Mouse (Mus musculus) brain, embryonic 14.5 days (tissue): ENCODE measurements around the gene Senp1. TPM values are rescaled to one million over a fixed set of nuclear protein-coding genes. Genes with fewer than 3 reads are reported as not detected.

Experiments used
- DNase-seq: peaks from one replicate; pipeline ENCODE4 v3.0.0-alpha.2; 2011; ENCODE audit warnings: low read depth
- CTCF ChIP-seq: fragments of 200-500 bp; IDR thresholded peaks from 2 replicates; pipeline ENCODE4 v1.5.1; 2012; ENCODE audit warnings: inconsistent platforms, mild to moderate bottlenecking, moderate library complexity, borderline replicate concordance; ENCODE audit not compliant: insufficient read depth, insufficient read length; ENCODE audit errors: extremely low read depth
- POLR2A ChIP-seq: fragments of 200-500 bp; IDR thresholded peaks from 2 replicates; pipeline ENCODE4 v1.6.1; 2012; ENCODE audit warnings: mild to moderate bottlenecking, inconsistent platforms, borderline replicate concordance; ENCODE audit not compliant: poor library complexity, insufficient read depth, insufficient read length, severe bottlenecking; ENCODE audit errors: extremely low read depth
- polyA plus RNA-seq: library from polyadenylated mRNA; depleted of rRNA; stranded (reverse); fragments of >200 nt; gene quantifications from 2 replicates; pipeline ENCODE4 v1.2.3, GENCODE M21; 2012

Gene Senp1
- polyA plus RNA-seq, 1 experiment: 25.3 TPM

- no peak for TF ChIP-seq POLR2A
- DNase-seq: no peak
Measured at GRCm38 (mm10) chr15:98042508-98042907, 51.0 kb downstream of the Senp1 start.

DNA sequence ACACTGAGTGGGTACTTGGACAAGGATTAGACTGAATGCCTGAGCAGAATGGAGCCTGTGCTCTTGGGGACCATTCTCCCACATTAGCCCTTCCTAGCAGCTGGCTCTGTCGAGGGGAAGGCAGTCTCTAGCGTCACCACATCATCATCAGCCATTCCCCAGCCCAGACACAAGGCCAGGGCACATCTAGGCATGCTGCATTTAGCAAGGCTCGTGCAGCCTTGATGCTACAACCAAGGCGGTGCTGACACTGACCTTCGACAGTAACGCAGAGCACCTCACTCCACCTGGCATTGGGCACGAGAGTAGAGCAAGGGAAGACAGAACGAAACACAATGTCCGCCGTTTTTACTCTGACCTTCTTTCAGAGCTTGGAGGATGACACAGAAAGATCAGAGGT lies 53.9 kb downstream of the Senp1 start:
- DNase-seq: no peak

GRCm38 (mm10) chr15:98036578-98036977 lies 57.0 kb downstream of the Senp1 start:
- no peak for TF ChIP-seq CTCF
- TF ChIP-seq POLR2A: no peak
- no peak for DNase-seq

More for the DNA sequence above, 53.9 kb downstream of the Senp1 start:
- TF ChIP-seq POLR2A (no peak), CTCF (no peak)

GRCm38 (mm10) chr15:98035076-98035755 lies 58.3 kb downstream of the Senp1 start:
- TF ChIP-seq POLR2A (no peak), CTCF (no peak)
- DNase-seq: peak; percentile 88

- DNase-seq: no peak
- TF ChIP-seq CTCF (no peak), POLR2A (no peak)
Measured at GRCm38 (mm10) chr15:98033233-98033748, 60.3 kb downstream of the Senp1 start.

GRCm38 (mm10) chr15:98029798-98030197 lies 63.7 kb downstream of the Senp1 start:
- no peak for DNase-seq
- TF ChIP-seq CTCF: no peak
- TF ChIP-seq POLR2A: no peak

DNA sequence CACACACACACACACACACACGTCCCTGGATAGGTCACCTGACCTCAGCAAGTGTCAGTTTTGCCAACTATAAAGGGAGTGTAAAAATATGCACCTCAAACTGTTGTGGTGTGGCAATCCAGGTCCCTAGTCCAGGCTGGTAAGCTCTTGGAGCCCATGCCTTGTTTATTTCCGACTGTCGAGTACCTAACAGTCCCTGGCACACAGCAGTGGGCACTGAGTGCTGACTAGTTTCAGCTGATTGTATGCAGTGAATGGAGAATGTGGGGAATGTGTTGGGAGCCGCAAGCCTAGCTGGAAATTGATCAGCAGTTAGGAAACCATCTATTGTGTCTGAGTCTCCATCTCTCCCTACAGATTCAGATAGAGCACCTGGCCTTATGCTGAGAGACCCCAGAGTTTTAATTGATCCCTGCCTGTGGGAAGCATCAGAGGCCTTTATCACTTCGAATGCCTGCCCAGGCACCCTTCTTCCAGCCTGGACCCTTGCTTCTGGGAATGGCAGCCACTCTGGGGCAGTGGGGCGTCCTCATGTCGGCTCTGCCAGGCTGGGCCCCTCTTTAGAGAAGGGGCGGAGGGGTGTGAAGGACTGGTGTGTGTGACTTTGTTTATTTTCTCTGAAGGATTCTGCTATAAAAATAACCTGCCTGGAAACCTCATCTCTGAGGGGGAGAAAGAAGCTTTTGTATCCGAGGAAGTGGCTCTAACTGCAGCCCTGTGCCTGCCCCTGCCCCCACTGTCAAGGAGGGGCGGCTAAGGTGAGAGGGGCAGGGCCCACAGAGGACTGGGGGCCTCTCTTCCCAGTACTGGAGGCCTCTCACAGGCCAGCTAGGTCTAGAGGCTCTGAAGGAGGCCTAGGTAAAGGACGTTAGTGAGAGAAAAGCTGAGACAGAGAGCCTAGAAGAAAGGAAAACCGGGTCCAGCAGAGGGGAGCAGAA lies 66.3 kb downstream of the Senp1 start:
- peak; percentile 49 for DNase-seq
- no peak for TF ChIP-seq CTCF
- TF ChIP-seq POLR2A: no peak

GRCm38 (mm10) chr15:98025611-98026010 lies 67.9 kb downstream of the Senp1 start:
- TF ChIP-seq CTCF (no peak), POLR2A (no peak)
- DNase-seq: peak; percentile 64

- no peak for DNase-seq
- no peak for TF ChIP-seq POLR2A
- no peak for TF ChIP-seq CTCF
Measured at GRCm38 (mm10) chr15:98023137-98023536, 70.4 kb downstream of the Senp1 start.

DNA sequence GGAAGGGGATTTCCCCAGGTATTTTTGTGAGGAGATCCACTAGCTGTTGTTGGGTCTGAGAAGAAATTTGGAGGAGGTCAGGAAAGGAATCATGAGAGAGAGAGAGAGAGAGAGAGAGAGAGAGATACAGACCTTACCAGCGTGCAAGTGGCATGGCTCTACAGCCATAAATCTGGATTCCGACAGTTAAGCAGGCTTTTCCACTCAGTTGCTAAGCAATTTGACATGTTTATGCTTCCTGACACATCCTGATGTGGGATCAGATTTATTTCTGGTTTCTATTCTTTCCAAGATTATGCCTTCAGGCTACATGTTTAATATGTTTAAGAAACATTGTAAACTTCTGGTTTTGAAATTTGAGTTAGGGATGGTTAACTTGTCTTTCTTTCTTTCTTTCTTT lies 71.7 kb downstream of the Senp1 start:
- no peak for DNase-seq
- TF ChIP-seq CTCF: no peak

GRCm38 (mm10) chr15:98019047-98019446 lies 74.5 kb downstream of the Senp1 start:
- TF ChIP-seq CTCF (no peak), POLR2A (no peak)
- DNase-seq: no peak
